In the genomic region with DNA sequence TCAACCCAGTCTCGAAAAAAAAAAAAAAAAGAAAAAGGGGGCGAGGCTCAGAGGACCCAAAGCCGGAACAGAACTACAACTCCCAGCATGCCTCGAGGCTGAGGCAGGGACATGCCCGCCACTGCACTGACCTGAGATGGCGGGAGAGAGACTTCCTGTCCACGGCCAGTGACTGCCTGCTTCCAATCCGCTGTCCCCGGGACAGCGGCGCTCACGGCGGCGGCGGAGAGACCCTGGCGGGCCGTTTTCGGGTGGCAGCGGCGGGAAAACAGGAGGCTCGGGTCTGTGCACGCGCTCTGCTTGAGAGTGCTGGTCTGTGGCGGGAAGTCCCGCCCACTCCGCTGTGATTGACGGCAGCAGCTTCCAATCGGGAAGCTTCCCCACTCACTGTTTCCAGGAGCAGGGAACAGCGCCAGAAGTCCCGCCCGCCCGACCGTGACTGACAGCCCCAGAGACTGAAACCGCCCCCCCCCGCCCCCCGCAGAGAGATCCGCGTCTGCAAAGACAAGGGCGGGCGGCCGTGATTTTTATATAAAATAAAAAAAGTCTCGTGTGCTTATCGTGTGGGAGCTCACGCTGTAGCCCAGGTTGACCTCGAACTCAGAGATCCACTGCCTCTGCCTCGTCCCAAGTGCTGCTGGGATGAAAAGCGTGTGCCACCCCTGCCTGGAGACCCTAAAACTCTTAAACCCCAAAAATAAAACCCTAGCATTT, we compare ENCODE assay signal across 8 mouse cellular contexts. TPM values are rescaled to one million over a fixed set of nuclear protein-coding genes. Genes with fewer than 3 reads are reported as not detected.
DNase-seq lines count a peak whose midpoint lies in the region; ATAC-seq and TF ChIP-seq lines count a peak whose summit lies in the region.

No protein-coding gene starts in this region.

- POLR2A ChIA-PET in Patski (lab: Charles Lee) = no interaction called here

- H3K9me3 ChIP-seq in hindbrain, embryonic 13.5 days = no peaks in the 10 kb centered on the region

- WGBS in hindbrain, embryonic 13.5 days = 1% methylated on average over 47 of the region's 47 CpGs

- no peak for TF ChIP-seq CTCF in Patski (IDR thresholded peaks at IDR 0.05)

- CTCF ChIA-PET in Patski (lab: Charles Lee) = interaction anchor here (1.0 kb wide), 1 partner anchor 58 kb away, joined by 3 read pairs; no protein-coding TSS in a partner anchor

- peak overlapping the region; percentile 96 for H3K27ac ChIP-seq in hindbrain, embryonic 13.5 days

- H3K9ac ChIP-seq in hindbrain, embryonic 13.5 days = peak overlapping the region; percentile 87

- no peaks in the 10 kb centered on the region for H3K36me3 ChIP-seq in hindbrain, embryonic 13.5 days

- H3K4me1 ChIP-seq in hindbrain, embryonic 13.5 days (replicated peaks) = no peaks in the 10 kb centered on the region; the same call in none of the 2 replicates

- in situ Hi-C loops in Patski (cut with MboI; ENCODE audit: low pct_unique_long_range_greater_than_20kb) = no loop called here

- H3K27me3 ChIP-seq in Patski = no peaks in the 10 kb centered on the region
- H3K27me3 ChIP-seq in hindbrain, embryonic 13.5 days = no peaks in the 10 kb centered on the region

- ATAC-seq in Patski = peak; percentile 96
- ATAC-seq in hindbrain, embryonic 13.5 days (ENCODE audit: low FRiP score) = peak; percentile 99

- H3K4me3 ChIP-seq in hindbrain, embryonic 13.5 days = peak overlapping the region; percentile 76

- H3K4me2 ChIP-seq in hindbrain, embryonic 13.5 days = peak overlapping the region; percentile 60

- DNase-seq in Patski (ENCODE audit: low read depth, low spot score) = peak; percentile 75
- peak; percentile 100 for DNase-seq in cerebellum, postnatal 14 days
- peak; percentile 96 to 98 for DNase-seq in frontal cortex, postnatal 14 days (ENCODE audit: low spot score in 2 of 2)
- peak; percentile 100 for DNase-seq in layer of hippocampus, postnatal 25 days (ENCODE audit: extremely low spot score in 1 of 2, low spot score in 1 of 2)
- peak; percentile 97 for DNase-seq in lung, postnatal 25 days (ENCODE audit: low spot score)
- peak; percentile 98 for DNase-seq in retina, embryonic 14.5 days (ENCODE audit: low spot score)
- peak; percentile 99 for DNase-seq in thymus, postnatal 4 days

RNA-seq across cellular contexts. Expression of a gene that starts 33.1 kb away (rescaled TPM):
- 107 TPM for polyA plus RNA-seq in Patski (2021)
- 52.5 and 56.1 TPM in 2 replicates for polyA plus RNA-seq in hindbrain, embryonic 13.5 days (2015; fragmentation: Nextera tagmentation; extraction: Ambion mirVana)
- 100 to 1,000 TPM; 173 to 176 TPM for total RNA-seq in layer of hippocampus, postnatal 25 days (2021)

RNA-seq across cellular contexts. Expression of a gene that starts 42.0 kb away (rescaled TPM):
- 0.06 TPM for polyA plus RNA-seq in Patski (2021)
- polyA plus RNA-seq in hindbrain, embryonic 13.5 days (2015; fragmentation: Nextera tagmentation; extraction: Ambion mirVana) = not detected in 2 replicates
- not detected for total RNA-seq in layer of hippocampus, postnatal 25 days (2021)

Comparison
In these comparisons a context has a peak if more than half of its experiments do, and no peak if none do; other contexts are left out.
1. Peak in every context shown above with its lines: DNase-seq, ATAC-seq, H3K4me3 ChIP-seq and H3K27ac ChIP-seq.